Mouse (Mus musculus) testis, adult 2 months (tissue): ENCODE results near the gene Mkrn2.

ENCODE experiments used
- CTCF ChIP-seq: fragments of 200-500 bp; IDR thresholded peaks from 2 replicates; pipeline ENCODE4 v1.5.1; 2012; ENCODE audit warnings: low read depth, mild to moderate bottlenecking, inconsistent platforms, low read length, moderate library complexity; ENCODE audit not compliant: control insufficient read depth, insufficient read depth, insufficient replicate concordance
- POLR2A ChIP-seq: fragments of 200-500 bp; IDR thresholded peaks from 2 replicates; pipeline ENCODE4 v1.6.1; 2012; ENCODE audit warnings: low read depth, mild to moderate bottlenecking, inconsistent platforms, low read length, moderate library complexity; ENCODE audit not compliant: control insufficient read depth

DNA sequence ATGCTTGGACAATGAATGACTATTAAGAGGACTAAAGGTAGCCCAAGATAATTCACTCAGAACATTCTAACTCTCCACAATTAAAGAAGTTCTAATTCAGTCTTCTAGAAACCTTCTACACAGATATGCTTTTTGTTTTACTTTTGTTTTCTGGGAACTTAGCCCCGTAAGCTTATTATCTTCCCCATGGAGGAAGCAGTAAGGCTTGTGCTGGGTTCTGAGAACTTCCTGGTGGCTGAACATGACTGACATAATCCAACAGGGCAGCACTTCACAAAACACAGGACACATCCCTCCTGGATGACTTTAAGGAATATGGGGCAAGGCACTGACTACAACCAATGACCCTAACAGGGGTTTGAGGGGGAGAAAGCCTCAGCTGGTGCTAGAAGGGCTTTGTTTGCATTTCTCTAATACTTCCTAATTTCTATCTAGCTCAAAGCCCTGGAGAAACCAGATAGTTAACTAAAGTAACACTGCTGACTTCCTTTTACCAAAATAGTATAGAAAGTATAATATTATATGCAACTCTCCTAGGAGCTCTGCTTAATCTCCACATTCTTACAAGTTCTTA, 48.2 kb downstream of the Mkrn2 start:
- TF ChIP-seq POLR2A, result no peak
- no peak for TF ChIP-seq CTCF
